16 mouse cellular contexts compared by ENCODE assay signal in genomic region chr8:9347163-9347562, GRCm38 (mm10).
"Had no signal": no experiment of that assay in that cellular context is flagged by ENCODE, and none has a peak within 500 bp of the region (broad histone marks: within the 10 kb centered on the region; RNA-seq: fewer than 3 reads in every experiment).

No protein-coding gene starts in this region.

- H3K4me1 ChIP-seq: liver, embryonic 13.5 days; stomach, embryonic 15.5 days had no signal

- H3K4me2 ChIP-seq: liver, embryonic 13.5 days; midbrain, embryonic 12.5 days; midbrain, embryonic 15.5 days; neural tube, embryonic 12.5 days; neural tube, embryonic 15.5 days; stomach, embryonic 15.5 days had no signal

- H3K36me3 ChIP-seq: liver, embryonic 13.5 days; midbrain, embryonic 12.5 days; midbrain, embryonic 15.5 days; neural tube, embryonic 12.5 days; neural tube, embryonic 15.5 days; stomach, embryonic 15.5 days had no signal

- H3K4me3 ChIP-seq: left cerebral cortex, adult 2 months; liver, embryonic 13.5 days; midbrain, embryonic 12.5 days; midbrain, embryonic 15.5 days; neural tube, embryonic 12.5 days; neural tube, embryonic 15.5 days; stomach, embryonic 15.5 days had no signal

- H3K9ac ChIP-seq: liver, embryonic 13.5 days; midbrain, embryonic 12.5 days; midbrain, embryonic 15.5 days; neural tube, embryonic 12.5 days; neural tube, embryonic 15.5 days; stomach, embryonic 15.5 days had no signal

- ATAC-seq: intestine, postnatal 0 days; midbrain, embryonic 15.5 days had no signal

- H3K9me3 ChIP-seq: liver, embryonic 13.5 days; midbrain, embryonic 12.5 days; midbrain, embryonic 15.5 days; neural tube, embryonic 12.5 days; neural tube, embryonic 15.5 days; stomach, embryonic 15.5 days had no signal

- H3K27ac ChIP-seq: left cerebral cortex, adult 2 months; liver, embryonic 13.5 days; macrophage; neural tube, embryonic 12.5 days; neural tube, embryonic 15.5 days; stomach, embryonic 15.5 days had no signal

- DNase-seq: kidney, adult 9 months; kidney, postnatal 25 days; layer of hippocampus, postnatal 36 days; liver, embryonic 13.5 days; right cerebral cortex, adult 18-20 months; right cerebral cortex, postnatal 25 days; spleen, adult 18-20 months; thymus, postnatal 25 days had no signal

- H3K27me3 ChIP-seq: liver, embryonic 13.5 days; midbrain, embryonic 12.5 days; midbrain, embryonic 15.5 days; neural tube, embryonic 12.5 days; neural tube, embryonic 15.5 days; stomach, embryonic 15.5 days had no signal
